Mouse (Mus musculus) heart, embryonic 12.5 days (tissue): ENCODE data around the gene Dnmt3c. TPM values are rescaled to one million over a fixed set of nuclear protein-coding genes. Genes with fewer than 3 reads are reported as not detected.

Source experiments
- ATAC-seq: fragments of 200-750 bp; cut with Nextera tagmentation; 2 replicates; pipeline ENCODE4 v1.8.0; 2017; ENCODE audit warnings: moderate TSS enrichment, moderate library complexity; ENCODE audit not compliant: insufficient number of reproducible peaks, low FRiP score
- H3K27ac ChIP-seq: fragments of 300-500 bp; sonication (generic); 2 replicates; pipeline ENCODE4 v1.5.1; 2016; ENCODE audit warnings: mild to moderate bottlenecking, moderate library complexity; ENCODE audit not compliant: poor library complexity, severe bottlenecking
- H3K27me3 ChIP-seq: fragments of 300-500 bp; sonication (generic); replicated peaks from 2 replicates; pipeline ENCODE4 v1.6.1; 2016; ENCODE audit warnings: mild to moderate bottlenecking, moderate library complexity
- H3K36me3 ChIP-seq: fragments of 300-500 bp; sonication (generic); 2 replicates; pipeline ENCODE4 v1.6.1; 2016; ENCODE audit warnings: mild to moderate bottlenecking, moderate library complexity
- H3K4me1 ChIP-seq: fragments of 300-500 bp; sonication (generic); replicated peaks from 2 replicates; pipeline ENCODE4 v1.6.1; 2016; ENCODE audit warnings: mild to moderate bottlenecking
- H3K4me2 ChIP-seq: fragments of 300-500 bp; sonication (generic); 2 replicates; pipeline ENCODE4 v1.6.1; 2016; ENCODE audit warnings: mild to moderate bottlenecking, moderate library complexity
- H3K4me3 ChIP-seq: fragments of 300-500 bp; sonication (generic); 2 replicates; pipeline ENCODE4 v1.5.1; 2016; ENCODE audit warnings: mild to moderate bottlenecking
- H3K9ac ChIP-seq: fragments of 300-500 bp; sonication (generic); 2 replicates; pipeline ENCODE4 v1.6.1; 2016; ENCODE audit warnings: mild to moderate bottlenecking, moderate library complexity
- H3K9me3 ChIP-seq: fragments of 300-500 bp; sonication (generic); replicated peaks from 2 replicates; pipeline ENCODE4 v1.6.1; 2016; ENCODE audit warnings: mild to moderate bottlenecking, moderate library complexity
- WGBS: fragments of 180-500 bp; shearing (Covaris S2); methylation state at CpG from one replicate; pipeline ENCODE4 v1.1.7; 2016; 5-methylcytosine and 5-hydroxymethylcytosine counted together
- polyA plus RNA-seq: library from polyadenylated mRNA; unstranded; fragments of >200 nt; fragmentation: Nextera tagmentation; extraction: Ambion mirVana; gene quantifications from 2 replicates; pipeline ENCODE4 v1.2.1, GENCODE M21; 2016

Gene Dnmt3c
- polyA plus RNA-seq, 1 experiment from 2014 or later, result not detected

- WGBS, result 64% methylated on average over 6 of the region's 6 CpGs
- no peaks in the 10 kb centered on the region for H3K9me3 ChIP-seq
- no peak overlapping the region for H3K4me3 ChIP-seq
- no peak for ATAC-seq
- H3K4me1 ChIP-seq, result 0 out of 2 replicates have a peak, but pooled peaks cover 3% of the 10 kb centered on the region
- no peak overlapping the region; the same call in 1 of the 2 replicates for H3K9ac ChIP-seq
- no peaks in the 10 kb centered on the region for H3K27me3 ChIP-seq
- H3K36me3 ChIP-seq, result peaks cover 72% of the 10 kb centered on the region
- H3K27ac ChIP-seq, result no peak overlapping the region
- H3K4me2 ChIP-seq, result no peak overlapping the region
These were observed 71.0 kb downstream of the Dnmt3c start for GRCm38 (mm10) chr2:153767484-153767883.

- peaks cover 72% of the 10 kb centered on the region for H3K36me3 ChIP-seq
- H3K9ac ChIP-seq, result no peak overlapping the region
- no peak overlapping the region for H3K4me2 ChIP-seq
- WGBS, result 89% methylated on average over 2 of the region's 2 CpGs
- H3K4me3 ChIP-seq, result no peak overlapping the region
- no peak overlapping the region for H3K27ac ChIP-seq
- no peak for ATAC-seq
- no peaks in the 10 kb centered on the region for H3K9me3 ChIP-seq
- H3K4me1 ChIP-seq, result no peaks in the 10 kb centered on the region
- no peaks in the 10 kb centered on the region for H3K27me3 ChIP-seq
These were observed 72.4 kb downstream of the Dnmt3c start for GRCm38 (mm10) chr2:153768881-153769280.

- WGBS, result 94% methylated on average over 4 of the region's 4 CpGs
- peaks cover 45% of the 10 kb centered on the region for H3K36me3 ChIP-seq
- no peak overlapping the region for H3K4me3 ChIP-seq
- H3K27me3 ChIP-seq, result no peaks in the 10 kb centered on the region
- H3K9ac ChIP-seq, result no peak overlapping the region
- H3K4me1 ChIP-seq, result no peaks in the 10 kb centered on the region
- no peak overlapping the region for H3K27ac ChIP-seq
- no peak overlapping the region for H3K4me2 ChIP-seq
- no peak for ATAC-seq
- H3K9me3 ChIP-seq, result no peaks in the 10 kb centered on the region
These were observed 76.5 kb downstream of the Dnmt3c start for GRCm38 (mm10) chr2:153772950-153773349.

- WGBS, result 94% methylated on average over 4 of the region's 4 CpGs
- Histone ChIP-seq H3K4me2 (no peak overlapping the region), H3K9me3 (no peaks in the 10 kb centered on the region), H3K36me3 (peaks cover 29% of the 10 kb centered on the region), H3K4me1 (peaks cover 10% of the 10 kb centered on the region), H3K9ac (no peak overlapping the region), H3K27me3 (no peaks in the 10 kb centered on the region), H3K4me3 (no peak overlapping the region), H3K27ac (no peak overlapping the region)
- no peak for ATAC-seq
These were observed 79.0 kb downstream of the Dnmt3c start for GRCm38 (mm10) chr2:153775472-153775871.

GRCm38 (mm10) chr2:153778638-153779362, 82.3 kb downstream of the Dnmt3c start:
- no peaks in the 10 kb centered on the region for H3K27me3 ChIP-seq
- H3K9ac ChIP-seq, result peak overlapping the region; percentile 17; the same call in 1 of the 2 replicates
- no peaks in the 10 kb centered on the region for H3K9me3 ChIP-seq
- H3K36me3 ChIP-seq, result peaks cover 5% of the 10 kb centered on the region
- H3K27ac ChIP-seq, result 0 out of 2 replicates have a peak overlapping the region, but pooled peaks have one; percentile 17
- H3K4me2 ChIP-seq, result peak overlapping the region; percentile 84
- peak overlapping the region; percentile 44 for H3K4me3 ChIP-seq
- peaks cover 10% of the 10 kb centered on the region for H3K4me1 ChIP-seq
- ATAC-seq, result peak; percentile 84
- WGBS, result 11% methylated on average over 24 of the region's 24 CpGs

Other genes with a start within 250 kb of the Dnmt3c start
- gene 4930404H24Rik, start 203.9 kb upstream of the Dnmt3c start, polyA plus RNA-seq, result not detected in 2 replicates
- 14.9 and 15.2 TPM in 2 replicates for gene Nol4l, start 166.7 kb upstream of the Dnmt3c start, polyA plus RNA-seq
- 55.6 and 55.7 TPM in 2 replicates for gene Commd7, start 63.9 kb upstream of the Dnmt3c start, polyA plus RNA-seq
- gene Dnmt3b, start 47.2 kb upstream of the Dnmt3c start, polyA plus RNA-seq, result 5.9 and 6.9 TPM in 2 replicates
- gene Mapre1, start 44.6 kb downstream of the Dnmt3c start, polyA plus RNA-seq, result 315 and 319 TPM in 2 replicates
- gene Efcab8, start 83.3 kb downstream of the Dnmt3c start, polyA plus RNA-seq, result 0.09 TPM in 1 of 2 replicates, not detected in the other
- not detected in 2 replicates for gene Sun5, start 174.4 kb downstream of the Dnmt3c start, polyA plus RNA-seq
- not detected in 2 replicates for gene Bpifb2, start 178.4 kb downstream of the Dnmt3c start, polyA plus RNA-seq
- not detected in 2 replicates for gene Bpifb6, start 203.7 kb downstream of the Dnmt3c start, polyA plus RNA-seq
- gene Bpifb3, start 221.6 kb downstream of the Dnmt3c start, polyA plus RNA-seq, result not detected in 2 replicates
- not detected in 2 replicates for gene Bpifb4, start 241.6 kb downstream of the Dnmt3c start, polyA plus RNA-seq